Mouse (Mus musculus): ENCODE results near the gene Fli1. TPM values are rescaled to one million over a fixed set of nuclear protein-coding genes. Genes with fewer than 3 reads are reported as not detected.

The Fli1 gene
- polyA plus RNA-seq, 1 experiment from 2014 or later: 20.6 TPM

DNA sequence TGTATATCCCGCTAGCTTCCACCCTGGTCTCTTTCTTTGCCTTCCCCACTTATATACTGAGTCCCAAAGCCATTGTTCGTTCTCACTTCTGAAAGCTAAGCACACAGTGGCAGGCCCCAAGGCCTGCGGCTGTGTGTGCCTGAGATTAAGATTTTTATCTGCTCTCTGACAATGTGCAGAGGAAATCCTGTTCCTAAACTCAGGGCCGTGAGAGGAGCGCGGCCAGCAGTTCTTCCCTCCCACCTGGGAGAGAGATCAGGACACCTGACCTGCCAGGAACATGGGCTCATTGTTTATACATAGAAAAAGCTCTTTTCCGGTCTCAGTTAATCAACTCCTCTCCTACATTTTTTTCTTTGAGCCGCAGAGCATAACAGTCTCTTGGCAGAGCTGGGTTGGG is 36.5 kb downstream of the Fli1 start:
- H3K4me2 ChIP-seq (ENCODE audit: low read length): no peak overlapping the region
- no peaks in the 10 kb centered on the region for H3K36me3 ChIP-seq (ENCODE audit: control insufficient read depth, insufficient read depth, low read length)
- no peak; the same call in 1 of the 2 replicates for ATAC-seq (ENCODE audit: insufficient number of reproducible peaks, insufficient read depth, low FRiP score, low read depth)
- whole genome bisulfite sequencing: 33% methylated on average over 8 of the region's 8 CpGs
- no peak overlapping the region for H3K4me3 ChIP-seq (ENCODE audit: control insufficient read depth in 1 of 2, insufficient read depth in 1 of 2, low read depth in 1 of 2, low read length in 2 of 2)
- H3K4me1 ChIP-seq (ENCODE audit: control insufficient read depth in 2 of 2, insufficient read depth in 2 of 2, low read length in 2 of 2): peaks cover 4 to 5% of the 10 kb centered on the region in 2 experiments; a peak in 2 of 4 replicates
- H3K27me3 ChIP-seq (ENCODE audit: control insufficient read depth, insufficient read depth, low read length): no peaks in the 10 kb centered on the region
- H3K9ac ChIP-seq (ENCODE audit: low read length): no peak overlapping the region
- no peaks in the 10 kb centered on the region for H3K9me3 ChIP-seq (ENCODE audit: control insufficient read depth, low read length)
- H3K27ac ChIP-seq (replicated peaks in 1 of 2; ENCODE audit: control insufficient read depth in 1 of 2, insufficient read depth in 1 of 2, low read depth in 2 of 2, low read length in 2 of 2): peak overlapping the region; percentile 58 to 62

DNA sequence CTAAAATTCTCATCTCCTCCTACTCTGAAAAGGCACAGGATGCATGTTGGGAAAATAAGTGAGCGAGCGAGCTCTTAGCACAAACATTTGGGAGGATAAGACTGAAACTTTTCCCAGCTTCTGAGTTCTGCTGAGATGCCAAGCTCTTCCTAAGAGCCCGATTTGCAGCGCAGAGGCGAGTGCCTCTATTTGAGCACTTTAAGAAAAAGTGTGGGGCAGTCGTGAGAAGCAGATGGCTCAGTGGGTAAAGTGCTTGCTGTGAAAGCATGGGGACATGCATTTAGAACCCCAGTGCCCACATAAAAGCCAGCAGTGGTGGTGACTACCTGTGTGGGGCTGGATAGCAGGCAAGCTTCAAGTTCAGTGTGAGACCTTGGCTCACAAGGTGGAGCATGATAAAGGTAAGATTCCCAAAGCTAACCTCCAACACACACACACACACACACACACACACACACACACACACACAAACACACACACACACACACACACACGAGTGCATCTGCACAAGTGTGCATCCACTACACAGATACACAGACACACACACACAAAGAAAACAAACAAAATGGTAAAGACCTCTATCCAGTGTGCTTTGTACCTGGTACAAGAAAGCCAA is 37.1 kb downstream of the Fli1 start:
- no peak overlapping the region for H3K4me3 ChIP-seq (ENCODE audit: control insufficient read depth in 1 of 2, insufficient read depth in 1 of 2, low read depth in 1 of 2, low read length in 2 of 2)
- no peaks in the 10 kb centered on the region for H3K27me3 ChIP-seq (ENCODE audit: control insufficient read depth, insufficient read depth, low read length)
- peaks cover 4 to 5% of the 10 kb centered on the region in 2 experiments; a peak in 2 of 4 replicates for H3K4me1 ChIP-seq (ENCODE audit: control insufficient read depth in 2 of 2, insufficient read depth in 2 of 2, low read length in 2 of 2)
- no peak for ATAC-seq (ENCODE audit: insufficient number of reproducible peaks, insufficient read depth, low FRiP score, low read depth)
- 68% methylated on average over 7 of the region's 7 CpGs for WGBS
- peak overlapping the region; percentile 4 to 52 for H3K27ac ChIP-seq (replicated peaks in 1 of 2; ENCODE audit: control insufficient read depth in 1 of 2, insufficient read depth in 1 of 2, low read depth in 2 of 2, low read length in 2 of 2)
- H3K9ac ChIP-seq (ENCODE audit: low read length): no peak overlapping the region
- no peak overlapping the region for H3K4me2 ChIP-seq (ENCODE audit: low read length)
- no peaks in the 10 kb centered on the region for H3K36me3 ChIP-seq (ENCODE audit: control insufficient read depth, insufficient read depth, low read length)
- no peaks in the 10 kb centered on the region for H3K9me3 ChIP-seq (ENCODE audit: control insufficient read depth, low read length)

DNA sequence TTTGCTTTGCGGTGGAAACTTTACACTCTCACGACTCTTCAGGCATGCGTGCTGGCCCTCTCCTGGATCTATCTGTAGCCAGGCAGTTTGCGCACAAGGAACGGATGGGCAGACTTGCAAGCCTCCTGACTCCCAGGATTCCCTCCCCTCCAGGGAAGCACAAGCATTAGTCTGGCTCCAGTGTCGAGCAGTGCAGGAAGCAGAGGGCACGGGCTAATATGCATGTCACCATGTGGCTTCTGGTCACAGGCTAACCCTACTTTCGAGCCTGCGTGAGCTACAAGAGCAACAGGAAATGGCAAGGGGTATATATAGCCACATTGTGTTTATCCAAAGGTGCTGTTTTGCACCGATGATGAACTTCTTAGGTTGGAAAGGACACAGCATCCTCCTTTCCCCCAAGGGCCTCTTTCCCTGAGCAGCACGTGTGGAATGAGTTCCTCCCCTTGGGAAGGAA is 38.6 kb downstream of the Fli1 start:
- H3K4me3 ChIP-seq (ENCODE audit: control insufficient read depth in 1 of 2, insufficient read depth in 1 of 2, low read depth in 1 of 2, low read length in 2 of 2): no peak overlapping the region
- no peaks in the 10 kb centered on the region for H3K36me3 ChIP-seq (ENCODE audit: control insufficient read depth, insufficient read depth, low read length)
- H3K4me2 ChIP-seq (ENCODE audit: low read length): no peak overlapping the region
- H3K9me3 ChIP-seq (ENCODE audit: control insufficient read depth, low read length): no peaks in the 10 kb centered on the region
- no peak overlapping the region for H3K9ac ChIP-seq (ENCODE audit: low read length)
- WGBS: 53% methylated on average over 11 of the region's 11 CpGs
- peak overlapping the region in 1 of 2 experiments; percentile 36; a peak in 1 of 4 replicates for H3K27ac ChIP-seq (replicated peaks in 1 of 2; ENCODE audit: control insufficient read depth in 1 of 2, insufficient read depth in 1 of 2, low read depth in 2 of 2, low read length in 2 of 2)
- no peak for ATAC-seq (ENCODE audit: insufficient number of reproducible peaks, insufficient read depth, low FRiP score, low read depth)
- H3K4me1 ChIP-seq (ENCODE audit: control insufficient read depth in 2 of 2, insufficient read depth in 2 of 2, low read length in 2 of 2): peaks cover 4 to 5% of the 10 kb centered on the region in 2 experiments; a peak in 2 of 4 replicates
- H3K27me3 ChIP-seq (ENCODE audit: control insufficient read depth, insufficient read depth, low read length): no peaks in the 10 kb centered on the region

DNA sequence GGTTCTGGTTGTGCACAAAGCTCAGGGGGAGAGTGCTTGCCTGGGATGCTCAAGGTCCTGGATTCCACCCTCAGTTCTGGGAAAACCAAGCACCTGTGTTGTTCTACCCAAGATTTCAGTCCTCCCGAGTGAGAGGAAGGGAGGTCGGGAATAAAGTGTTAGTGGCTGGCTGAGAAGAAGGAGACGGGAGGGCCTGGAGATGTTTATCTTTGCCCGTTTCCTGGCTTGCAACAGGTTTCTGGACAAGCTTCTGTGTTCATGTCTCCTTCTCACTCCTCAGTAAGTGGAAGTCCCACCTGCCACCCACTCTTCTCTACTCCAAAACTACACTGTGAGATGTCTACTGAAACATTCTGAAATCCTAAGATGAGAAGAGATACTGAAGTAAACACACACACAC is 39.2 kb downstream of the Fli1 start:
- no peak overlapping the region for H3K4me3 ChIP-seq (ENCODE audit: control insufficient read depth in 1 of 2, insufficient read depth in 1 of 2, low read depth in 1 of 2, low read length in 2 of 2)
- 41% methylated on average over 4 of the region's 4 CpGs for WGBS
- H3K4me2 ChIP-seq (ENCODE audit: low read length): no peak overlapping the region
- peaks cover 4 to 5% of the 10 kb centered on the region in 2 experiments; a peak in 2 of 4 replicates for H3K4me1 ChIP-seq (ENCODE audit: control insufficient read depth in 2 of 2, insufficient read depth in 2 of 2, low read length in 2 of 2)
- H3K9ac ChIP-seq (ENCODE audit: low read length): no peak overlapping the region
- no peak for ATAC-seq (ENCODE audit: insufficient number of reproducible peaks, insufficient read depth, low FRiP score, low read depth)
- no peaks in the 10 kb centered on the region for H3K9me3 ChIP-seq (ENCODE audit: control insufficient read depth, low read length)
- H3K27me3 ChIP-seq (ENCODE audit: control insufficient read depth, insufficient read depth, low read length): no peaks in the 10 kb centered on the region
- H3K27ac ChIP-seq (replicated peaks in 1 of 2; ENCODE audit: control insufficient read depth in 1 of 2, insufficient read depth in 1 of 2, low read depth in 2 of 2, low read length in 2 of 2): no peak overlapping the region
- H3K36me3 ChIP-seq (ENCODE audit: control insufficient read depth, insufficient read depth, low read length): no peaks in the 10 kb centered on the region

DNA sequence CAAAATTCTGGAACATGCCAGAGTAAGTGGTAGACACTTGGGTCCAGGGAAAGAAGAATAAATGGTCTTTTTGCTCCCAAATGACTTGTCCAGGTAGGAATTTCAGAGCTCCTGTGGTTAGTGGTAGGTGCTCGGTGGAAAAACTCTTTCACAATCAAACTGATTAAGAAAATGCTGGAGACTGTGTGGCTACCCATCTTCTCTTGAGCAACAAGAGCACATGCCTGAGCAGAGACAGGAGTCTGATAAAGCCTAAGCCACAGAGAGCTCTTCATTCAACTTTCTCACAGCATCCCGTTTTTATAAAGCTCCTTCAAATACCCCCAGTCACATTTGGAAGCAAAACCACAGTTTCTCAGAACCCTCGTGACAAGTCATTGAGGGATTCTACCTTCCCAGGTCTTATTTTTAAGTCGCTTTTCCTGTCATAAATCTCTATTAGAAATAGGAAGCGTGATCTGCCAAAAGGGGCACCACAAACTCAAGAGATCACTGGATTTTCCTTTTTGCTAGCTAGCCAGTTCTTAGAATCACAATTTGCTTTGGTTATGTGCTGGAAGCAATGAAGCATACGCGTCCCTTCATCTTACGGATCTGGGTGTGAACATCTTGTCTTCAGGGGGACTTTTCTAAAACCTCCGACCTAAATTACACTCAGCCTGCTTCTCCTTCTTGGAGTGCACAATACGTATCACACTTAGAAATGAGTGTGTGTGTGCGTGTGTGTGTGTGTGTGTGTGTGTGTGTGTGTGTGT is 40.2 kb downstream of the Fli1 start:
- no peak for ATAC-seq (ENCODE audit: insufficient number of reproducible peaks, insufficient read depth, low FRiP score, low read depth)

DNA sequence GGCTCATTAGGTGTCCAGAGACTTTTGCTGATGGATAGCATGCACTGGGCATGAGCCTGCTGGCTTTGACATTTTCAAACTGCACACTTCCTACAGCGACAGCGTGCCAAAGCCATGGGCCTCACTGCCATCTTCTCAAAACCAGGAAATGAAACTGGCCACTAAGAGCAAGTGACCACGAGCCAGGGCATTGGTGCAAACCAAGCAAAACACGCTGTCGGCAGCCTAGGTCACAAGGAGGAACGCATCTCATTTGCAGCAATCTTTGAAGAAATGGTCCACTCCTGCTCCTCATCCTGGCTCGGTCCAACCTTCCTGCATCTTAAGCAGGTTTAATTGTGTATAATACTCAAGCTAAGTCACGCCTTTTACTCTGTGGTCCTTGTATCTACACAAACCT is 41.8 kb downstream of the Fli1 start:
- WGBS: 88% methylated on average over 8 of the region's 8 CpGs

More for the DNA sequence above, 40.2 kb downstream of the Fli1 start:
- Histone ChIP-seq H3K4me2 (ENCODE audit: low read length) (no peak overlapping the region), H3K27me3 (ENCODE audit: control insufficient read depth, insufficient read depth, low read length) (no peaks in the 10 kb centered on the region), H3K27ac (replicated peaks in 1 of 2; ENCODE audit: control insufficient read depth in 1 of 2, insufficient read depth in 1 of 2, low read depth in 2 of 2, low read length in 2 of 2) (no peak overlapping the region), H3K4me1 (ENCODE audit: control insufficient read depth in 2 of 2, insufficient read depth in 2 of 2, low read length in 2 of 2) (peaks cover 4 to 5% of the 10 kb centered on the region in 2 experiments; a peak in 2 of 4 replicates), H3K36me3 (ENCODE audit: control insufficient read depth, insufficient read depth, low read length) (no peaks in the 10 kb centered on the region), H3K9me3 (ENCODE audit: control insufficient read depth, low read length) (no peaks in the 10 kb centered on the region), H3K4me3 (ENCODE audit: control insufficient read depth in 1 of 2, insufficient read depth in 1 of 2, low read depth in 1 of 2, low read length in 2 of 2) (no peak overlapping the region), H3K9ac (ENCODE audit: low read length) (no peak overlapping the region)
- 84% methylated on average over 11 of the region's 11 CpGs for WGBS

DNA sequence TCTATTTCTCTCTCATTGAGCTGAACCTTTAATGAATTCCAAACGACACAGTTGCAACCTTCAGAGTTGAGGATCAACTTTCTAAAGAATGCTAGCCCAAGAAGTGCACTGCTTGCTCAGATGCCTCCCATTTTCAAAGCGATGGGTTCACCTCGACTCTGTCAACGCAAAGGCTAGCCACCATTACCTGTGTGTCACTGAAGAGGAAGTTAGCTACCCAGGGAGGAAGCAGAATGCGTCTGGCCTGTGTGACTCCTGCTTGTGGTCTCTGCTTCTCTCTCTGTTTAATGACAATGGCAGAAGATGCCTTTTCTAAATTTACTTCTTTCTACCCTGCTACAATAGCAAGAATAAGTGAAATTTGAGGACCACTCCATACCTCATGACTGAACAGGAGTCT is 42.6 kb downstream of the Fli1 start:
- Histone ChIP-seq H3K4me2 (ENCODE audit: low read length) (no peak overlapping the region), H3K27me3 (ENCODE audit: control insufficient read depth, insufficient read depth, low read length) (no peaks in the 10 kb centered on the region), H3K9me3 (ENCODE audit: control insufficient read depth, low read length) (no peaks in the 10 kb centered on the region), H3K4me1 (ENCODE audit: control insufficient read depth in 2 of 2, insufficient read depth in 2 of 2, low read length in 2 of 2) (peaks cover 4 to 5% of the 10 kb centered on the region in 2 experiments), H3K27ac (replicated peaks in 1 of 2; ENCODE audit: control insufficient read depth in 1 of 2, insufficient read depth in 1 of 2, low read depth in 2 of 2, low read length in 2 of 2) (no peak overlapping the region), H3K36me3 (ENCODE audit: control insufficient read depth, insufficient read depth, low read length) (no peaks in the 10 kb centered on the region), H3K4me3 (ENCODE audit: control insufficient read depth in 1 of 2, insufficient read depth in 1 of 2, low read depth in 1 of 2, low read length in 2 of 2) (no peak overlapping the region), H3K9ac (ENCODE audit: low read length) (no peak overlapping the region)
- ATAC-seq (ENCODE audit: insufficient number of reproducible peaks, insufficient read depth, low FRiP score, low read depth): no peak
- 67% methylated on average over 5 of the region's 5 CpGs for WGBS

More for the DNA sequence above, 41.8 kb downstream of the Fli1 start:
- Histone ChIP-seq H3K4me3 (ENCODE audit: control insufficient read depth in 1 of 2, insufficient read depth in 1 of 2, low read depth in 1 of 2, low read length in 2 of 2) (no peak overlapping the region), H3K27ac (replicated peaks in 1 of 2; ENCODE audit: control insufficient read depth in 1 of 2, insufficient read depth in 1 of 2, low read depth in 2 of 2, low read length in 2 of 2) (no peak overlapping the region), H3K36me3 (ENCODE audit: control insufficient read depth, insufficient read depth, low read length) (no peaks in the 10 kb centered on the region), H3K9me3 (ENCODE audit: control insufficient read depth, low read length) (no peaks in the 10 kb centered on the region), H3K4me2 (ENCODE audit: low read length) (no peak overlapping the region), H3K4me1 (ENCODE audit: control insufficient read depth in 2 of 2, insufficient read depth in 2 of 2, low read length in 2 of 2) (peaks cover 1 to 5% of the 10 kb centered on the region in 2 experiments; a peak in 1 of 4 replicates), H3K9ac (ENCODE audit: low read length) (no peak overlapping the region), H3K27me3 (ENCODE audit: control insufficient read depth, insufficient read depth, low read length) (no peaks in the 10 kb centered on the region)
- ATAC-seq (ENCODE audit: insufficient number of reproducible peaks, insufficient read depth, low FRiP score, low read depth): no peak
